Mouse (Mus musculus) liver, embryonic 11.5 days (tissue): Measurements from ENCODE around the gene Samd8. TPM values are rescaled to one million over a fixed set of nuclear protein-coding genes. Genes with fewer than 3 reads are reported as not detected.

Experiments
- ATAC-seq: fragments of 200-750 bp; cut with Nextera tagmentation; replicated peaks from 2 replicates; pipeline ENCODE4 v1.8.0; 2017; ENCODE audit warnings: moderate number of reproducible peaks, mild to moderate bottlenecking, moderate TSS enrichment, moderate library complexity; ENCODE audit not compliant: low FRiP score
- DNase-seq: peaks from one replicate; pipeline ENCODE4 v3.0.0-alpha.2; 2017; ENCODE audit warnings: low spot score
- H3K27ac ChIP-seq: fragments of 300-500 bp; sonication (generic); 2 replicates; pipeline ENCODE4 v1.5.1; 2014; ENCODE audit warnings: mild to moderate bottlenecking, low read depth, low read length, control low read depth
- H3K27me3 ChIP-seq: fragments of 300-500 bp; sonication (generic); replicated peaks from 2 replicates; pipeline ENCODE4 v1.6.1; 2014; ENCODE audit warnings: low read length, mixed read lengths; ENCODE audit not compliant: control insufficient read depth, insufficient read depth
- H3K36me3 ChIP-seq: fragments of 300-500 bp; sonication (generic); 2 replicates; pipeline ENCODE4 v1.6.1; 2014; ENCODE audit warnings: mild to moderate bottlenecking, low read length, moderate library complexity, mixed read lengths; ENCODE audit not compliant: control insufficient read depth, insufficient read depth
- H3K4me1 ChIP-seq: fragments of 300-500 bp; sonication (generic); replicated peaks from 2 replicates; pipeline ENCODE4 v1.6.1; 2014; ENCODE audit warnings: low read length, mixed read lengths; ENCODE audit not compliant: control insufficient read depth, insufficient read depth
- H3K4me2 ChIP-seq: fragments of 300-500 bp; sonication (generic); 2 replicates; pipeline ENCODE4 v1.6.1; 2014; ENCODE audit warnings: mild to moderate bottlenecking, control low read depth, moderate library complexity
- H3K4me3 ChIP-seq: fragments of 300-500 bp; sonication (generic); 2 replicates; pipeline ENCODE4 v1.5.1; 2014; ENCODE audit warnings: low read depth, low read length, control low read depth
- H3K9ac ChIP-seq: fragments of 300-500 bp; sonication (generic); 2 replicates; pipeline ENCODE4 v1.6.1; 2014; ENCODE audit warnings: low read depth, low read length, control low read depth
- H3K9me3 ChIP-seq: fragments of 300-500 bp; sonication (generic); 2 replicates; pipeline ENCODE4 v1.6.1; 2016; ENCODE audit warnings: low read length, inconsistent platforms, mixed read lengths; ENCODE audit not compliant: control insufficient read depth
- WGBS: fragments of 180-500 bp; shearing (Covaris S2); extraction: QIAGEN DNeasy Blood & Tissue Kit; methylation state at CpG from one replicate; pipeline ENCODE4 v1.1.7; 2014; 5-methylcytosine and 5-hydroxymethylcytosine counted together
- polyA plus RNA-seq: library from polyadenylated mRNA; unstranded; fragments of >200 nt; fragmentation: Nextera tagmentation; extraction: Ambion mirVana; gene quantifications from 2 replicates; pipeline ENCODE4 v1.2.1, GENCODE M21; 2014

The Samd8 gene
- polyA plus RNA-seq, 1 experiment from 2014 or later, result 7.1 TPM

DNA sequence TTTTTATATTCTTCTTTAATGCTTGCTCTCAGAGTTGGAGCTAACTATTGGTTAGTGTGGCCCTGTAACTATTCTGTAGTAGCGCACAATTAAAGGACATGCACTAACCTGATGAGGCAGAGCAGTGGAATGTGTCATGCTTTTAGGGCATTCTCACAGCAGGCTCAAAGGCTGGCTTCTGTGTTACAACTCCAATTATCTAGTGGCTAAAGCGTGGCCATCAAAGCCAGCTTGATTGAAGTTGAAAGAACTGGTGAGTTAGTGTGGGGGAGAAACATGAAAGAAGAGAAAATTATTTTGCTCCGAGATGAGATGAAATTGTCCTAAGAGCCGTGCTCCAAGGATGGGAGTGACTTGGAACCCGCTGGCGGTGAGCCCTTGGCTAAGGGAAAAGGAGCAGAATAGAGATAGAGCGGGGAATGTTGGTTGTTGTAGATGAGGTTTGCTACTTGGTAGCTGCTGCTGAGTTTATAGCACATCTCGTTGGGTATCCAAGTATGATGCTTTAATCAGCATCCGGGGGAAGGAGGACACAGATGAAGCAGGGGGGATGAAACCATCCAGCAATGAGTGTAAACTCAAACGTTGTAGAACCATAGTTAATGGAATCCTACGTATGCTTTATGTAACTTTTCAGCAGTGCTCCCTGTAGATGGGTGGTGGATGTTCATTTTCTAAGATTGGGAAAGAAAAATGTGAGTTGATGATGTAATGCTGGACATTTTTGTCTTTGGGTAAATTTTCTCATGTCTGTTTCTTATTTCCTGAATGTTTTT lies 22.4 kb downstream of the Samd8 start:
- Histone ChIP-seq H3K36me3 (peaks cover 7% of the 10 kb centered on the region; the same call in 1 of the 2 replicates), H3K4me3 (no peak overlapping the region), H3K27me3 (no peaks in the 10 kb centered on the region), H3K9me3 (no peaks in the 10 kb centered on the region), H3K27ac (no peak overlapping the region), H3K4me1 (peaks cover 3% of the 10 kb centered on the region; the same call in 1 of the 2 replicates), H3K9ac (no peak overlapping the region), H3K4me2 (no peak overlapping the region)
- ATAC-seq (no peak), DNase-seq (no peak)
- 85% methylated on average over 11 of the region's 11 CpGs for WGBS

DNA sequence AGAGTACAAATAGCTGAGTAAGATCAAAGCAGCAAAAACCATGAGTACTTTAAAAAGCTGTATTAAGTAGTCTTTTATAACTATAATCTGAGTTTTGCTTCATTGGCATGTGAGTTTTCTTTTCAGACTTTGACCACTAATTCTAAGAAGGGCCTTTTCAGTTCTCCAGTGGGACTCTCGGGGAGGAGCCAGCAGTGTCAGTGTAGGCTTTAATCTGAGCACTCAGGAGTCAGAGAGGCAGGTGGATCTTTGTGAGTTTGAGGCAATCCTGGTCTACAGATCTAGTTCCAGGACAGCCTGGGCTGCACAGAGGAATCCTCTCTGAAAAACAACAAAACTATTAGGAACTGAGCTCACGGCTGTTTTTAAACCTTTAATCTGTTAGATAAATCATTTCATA lies 23.6 kb downstream of the Samd8 start:
- Histone ChIP-seq H3K27me3 (no peaks in the 10 kb centered on the region), H3K4me1 (no peaks in the 10 kb centered on the region), H3K27ac (no peak overlapping the region), H3K9ac (no peak overlapping the region), H3K4me3 (no peak overlapping the region), H3K36me3 (peaks cover 10% of the 10 kb centered on the region), H3K9me3 (peaks cover under 1% of the 10 kb centered on the region; the same call in 1 of the 2 replicates), H3K4me2 (no peak overlapping the region)
- ATAC-seq (no peak), DNase-seq (no peak)
- WGBS, result 82% methylated on average over 2 of the region's 2 CpGs

DNA sequence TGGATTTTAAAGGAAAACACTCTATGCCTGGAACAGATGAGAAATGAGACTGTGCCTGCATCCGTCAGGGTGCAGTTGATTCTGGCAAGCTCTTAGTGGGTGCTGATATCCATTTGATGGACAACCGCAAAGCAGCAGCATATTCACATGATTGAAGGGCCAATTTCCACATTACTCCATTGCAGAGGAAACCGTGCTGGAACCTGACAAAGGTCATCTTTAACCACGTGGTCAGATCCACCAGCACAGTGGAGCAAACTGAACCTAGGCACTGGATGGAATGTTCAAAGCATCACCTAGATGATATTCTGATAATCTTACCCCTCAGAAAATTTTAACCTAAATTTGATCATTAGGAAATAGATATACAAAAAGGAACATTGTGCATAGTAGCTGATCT lies 25.9 kb downstream of the Samd8 start:
- Histone ChIP-seq H3K27ac (no peak overlapping the region), H3K4me2 (no peak overlapping the region), H3K27me3 (no peaks in the 10 kb centered on the region), H3K4me1 (no peaks in the 10 kb centered on the region), H3K4me3 (no peak overlapping the region), H3K36me3 (peaks cover 21% of the 10 kb centered on the region), H3K9me3 (peaks cover 3% of the 10 kb centered on the region; the same call in 1 of the 2 replicates), H3K9ac (no peak overlapping the region)
- DNase-seq (no peak), ATAC-seq (no peak)
- WGBS, result 87% methylated on average over 4 of the region's 4 CpGs

DNA sequence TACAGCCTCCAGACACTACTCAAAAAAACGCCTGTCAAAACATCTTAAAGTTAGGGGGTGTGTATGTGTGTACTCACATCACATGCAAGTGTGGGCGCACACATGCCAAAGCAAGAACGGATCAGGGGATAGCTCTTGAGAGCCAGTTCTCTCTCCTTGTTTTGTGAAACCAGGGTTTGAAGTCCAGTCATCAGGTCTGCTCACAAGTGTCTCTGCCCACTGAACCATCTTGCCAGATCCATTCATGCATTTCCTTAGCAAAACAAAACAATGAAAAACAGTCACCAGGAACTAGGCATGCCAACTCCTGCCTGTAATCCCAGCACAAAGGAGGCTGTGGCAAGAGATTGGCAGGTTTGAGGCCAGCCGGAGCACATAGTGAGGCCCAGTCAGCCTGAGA lies 36.2 kb downstream of the Samd8 start:
- Histone ChIP-seq H3K4me2 (no peak overlapping the region), H3K36me3 (peaks cover 8% of the 10 kb centered on the region; the same call in 1 of the 2 replicates), H3K27me3 (no peaks in the 10 kb centered on the region), H3K4me1 (peaks cover 4% of the 10 kb centered on the region; the same call in 1 of the 2 replicates), H3K27ac (no peak overlapping the region), H3K9ac (no peak overlapping the region), H3K4me3 (no peak overlapping the region), H3K9me3 (no peaks in the 10 kb centered on the region)
- no peak for DNase-seq
- WGBS, result 82% methylated on average over 4 of the region's 4 CpGs
- ATAC-seq, result no peak

- H3K27ac ChIP-seq, result no peak overlapping the region
- no peak for ATAC-seq
- no peak overlapping the region for H3K9ac ChIP-seq
- no peak for DNase-seq
- no peaks in the 10 kb centered on the region for H3K9me3 ChIP-seq
- peaks cover 11% of the 10 kb centered on the region for H3K36me3 ChIP-seq
- WGBS, result 87% methylated on average over 3 of the region's 3 CpGs
- H3K4me1 ChIP-seq, result peaks cover 4% of the 10 kb centered on the region; the same call in 1 of the 2 replicates
- no peak overlapping the region for H3K4me3 ChIP-seq
- no peaks in the 10 kb centered on the region for H3K27me3 ChIP-seq
- no peak overlapping the region for H3K4me2 ChIP-seq
Measured at GRCm38 (mm10) chr14:21787374-21787773, 37.0 kb downstream of the Samd8 start.

DNA sequence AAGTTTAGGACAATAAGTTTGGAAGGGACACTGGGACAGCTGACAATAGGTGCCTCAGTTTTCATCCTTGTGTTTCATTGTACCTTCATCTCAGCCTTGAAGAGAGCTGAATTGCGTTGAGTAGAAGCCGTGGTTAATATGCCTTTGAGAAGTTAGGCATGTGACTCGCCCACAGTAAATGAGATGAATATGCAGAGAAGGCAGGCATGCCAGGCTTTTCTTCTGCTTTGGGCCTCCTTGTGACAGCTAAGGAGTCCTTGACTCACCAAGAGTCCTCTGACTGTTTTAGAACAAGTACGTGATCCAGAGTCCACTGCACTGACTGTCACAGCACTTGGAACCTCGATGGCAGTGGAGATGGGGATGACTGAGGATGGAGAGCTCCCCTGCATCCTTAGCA lies 37.8 kb downstream of the Samd8 start:
- H3K4me2 ChIP-seq, result no peak overlapping the region
- no peaks in the 10 kb centered on the region for H3K27me3 ChIP-seq
- DNase-seq (no peak), ATAC-seq (no peak)
- peaks cover 4% of the 10 kb centered on the region; the same call in 1 of the 2 replicates for H3K4me1 ChIP-seq
- H3K27ac ChIP-seq, result no peak overlapping the region
- no peaks in the 10 kb centered on the region for H3K9me3 ChIP-seq
- H3K36me3 ChIP-seq, result peaks cover 13% of the 10 kb centered on the region
- H3K9ac ChIP-seq, result no peak overlapping the region
- 90% methylated on average over 5 of the region's 5 CpGs for WGBS
- H3K4me3 ChIP-seq, result no peak overlapping the region

DNA sequence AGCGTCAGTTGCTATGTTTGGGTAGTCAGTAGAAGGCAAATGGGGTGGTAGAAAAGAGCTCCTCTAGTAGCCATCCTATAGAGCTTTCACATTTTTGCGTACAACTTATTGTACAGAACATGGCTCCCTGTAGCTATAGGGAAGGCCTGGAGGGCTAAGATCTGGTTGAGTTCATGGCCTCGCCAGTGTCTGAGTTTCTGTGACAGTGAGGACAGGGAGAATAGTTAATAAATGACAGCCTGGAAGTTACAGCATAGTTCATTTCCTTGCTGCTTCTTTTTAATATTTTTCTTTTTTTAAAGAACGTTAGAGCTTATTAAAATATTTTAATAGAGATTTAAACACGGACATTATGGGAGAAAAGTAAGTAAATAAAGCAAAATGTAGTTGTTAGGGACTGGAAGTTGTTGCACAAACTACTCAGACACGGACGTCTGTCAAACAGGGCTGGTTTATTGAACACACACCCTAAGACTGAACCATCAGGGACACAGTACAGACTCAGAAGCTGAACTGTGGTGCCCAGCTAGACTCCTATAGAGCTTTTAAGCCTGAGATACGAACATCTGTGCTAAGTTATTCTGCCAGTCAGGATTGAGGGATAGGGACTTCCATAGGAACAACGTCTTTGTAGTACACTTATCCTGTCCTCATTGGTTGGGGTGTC lies 40.4 kb downstream of the Samd8 start:
- Histone ChIP-seq H3K4me2 (no peak overlapping the region), H3K27me3 (no peaks in the 10 kb centered on the region), H3K4me1 (peaks cover 4% of the 10 kb centered on the region; the same call in 1 of the 2 replicates), H3K27ac (no peak overlapping the region; the same call in 1 of the 2 replicates), H3K9ac (no peak overlapping the region), H3K36me3 (peaks cover 10% of the 10 kb centered on the region), H3K4me3 (no peak overlapping the region), H3K9me3 (no peaks in the 10 kb centered on the region)
- 84% methylated on average over 9 of the region's 9 CpGs for WGBS
- ATAC-seq, result no peak
- no peak for DNase-seq

GRCm38 (mm10) chr14:21791722-21792121 lies 41.4 kb downstream of the Samd8 start:
- no peak overlapping the region for H3K4me2 ChIP-seq
- peaks cover 4% of the 10 kb centered on the region; the same call in 1 of the 2 replicates for H3K4me1 ChIP-seq
- H3K27ac ChIP-seq, result no peak overlapping the region
- H3K36me3 ChIP-seq, result peaks cover 10% of the 10 kb centered on the region
- no peak overlapping the region for H3K9ac ChIP-seq
- WGBS, result 79% methylated on average over 4 of the region's 4 CpGs
- no peak for DNase-seq
- no peak for ATAC-seq
- no peak overlapping the region for H3K4me3 ChIP-seq
- H3K27me3 ChIP-seq, result no peaks in the 10 kb centered on the region
- no peaks in the 10 kb centered on the region for H3K9me3 ChIP-seq
